Mouse (Mus musculus) hindbrain, embryonic 13.5 days (tissue): ENCODE measurements around the gene Plekhb1. TPM values are rescaled to one million over a fixed set of nuclear protein-coding genes. Genes with fewer than 3 reads are reported as not detected.

ENCODE experiments used
- ATAC-seq: fragments of 200-750 bp; cut with Nextera tagmentation; 2 replicates; pipeline ENCODE4 v1.8.0; 2017; ENCODE audit warnings: moderate TSS enrichment; ENCODE audit not compliant: low FRiP score
- H3K27ac ChIP-seq: fragments of 300-500 bp; sonication (generic); 2 replicates; pipeline ENCODE4 v1.5.1; 2015; ENCODE audit warnings: inconsistent platforms, mild to moderate bottlenecking, moderate library complexity
- H3K27me3 ChIP-seq: fragments of 300-500 bp; sonication (generic); 2 replicates; pipeline ENCODE4 v1.6.1; 2015; ENCODE audit warnings: mild to moderate bottlenecking, inconsistent platforms
- H3K36me3 ChIP-seq: fragments of 300-500 bp; sonication (generic); 2 replicates; pipeline ENCODE4 v1.6.1; 2015; ENCODE audit warnings: mild to moderate bottlenecking, inconsistent platforms
- H3K4me1 ChIP-seq: fragments of 300-500 bp; sonication (generic); replicated peaks from 2 replicates; pipeline ENCODE4 v1.6.1; 2015; ENCODE audit warnings: inconsistent platforms
- H3K4me2 ChIP-seq: fragments of 300-500 bp; sonication (generic); 2 replicates; pipeline ENCODE4 v1.6.1; 2015; ENCODE audit warnings: inconsistent platforms, mild to moderate bottlenecking, moderate library complexity
- H3K4me3 ChIP-seq: fragments of 300-500 bp; sonication (generic); 2 replicates; pipeline ENCODE4 v1.5.1; 2015; ENCODE audit warnings: mild to moderate bottlenecking, inconsistent platforms
- H3K9ac ChIP-seq: fragments of 300-500 bp; sonication (generic); 2 replicates; pipeline ENCODE4 v1.6.1; 2015; ENCODE audit warnings: mild to moderate bottlenecking, inconsistent platforms
- H3K9me3 ChIP-seq: fragments of 300-500 bp; sonication (generic); 2 replicates; pipeline ENCODE4 v1.6.1; 2016; ENCODE audit warnings: inconsistent platforms
- WGBS: fragments of 180-500 bp; shearing (Covaris S2); methylation state at CpG from one replicate; pipeline ENCODE4 v1.1.7; 2015; 5-methylcytosine and 5-hydroxymethylcytosine counted together
- polyA plus RNA-seq: library from polyadenylated mRNA; unstranded; fragments of >200 nt; fragmentation: Nextera tagmentation; extraction: Ambion mirVana; gene quantifications from 2 replicates; pipeline ENCODE4 v1.2.1, GENCODE M21; 2015

The Plekhb1 gene
- polyA plus RNA-seq, 1 experiment from 2014 or later: 16.0 TPM

DNA sequence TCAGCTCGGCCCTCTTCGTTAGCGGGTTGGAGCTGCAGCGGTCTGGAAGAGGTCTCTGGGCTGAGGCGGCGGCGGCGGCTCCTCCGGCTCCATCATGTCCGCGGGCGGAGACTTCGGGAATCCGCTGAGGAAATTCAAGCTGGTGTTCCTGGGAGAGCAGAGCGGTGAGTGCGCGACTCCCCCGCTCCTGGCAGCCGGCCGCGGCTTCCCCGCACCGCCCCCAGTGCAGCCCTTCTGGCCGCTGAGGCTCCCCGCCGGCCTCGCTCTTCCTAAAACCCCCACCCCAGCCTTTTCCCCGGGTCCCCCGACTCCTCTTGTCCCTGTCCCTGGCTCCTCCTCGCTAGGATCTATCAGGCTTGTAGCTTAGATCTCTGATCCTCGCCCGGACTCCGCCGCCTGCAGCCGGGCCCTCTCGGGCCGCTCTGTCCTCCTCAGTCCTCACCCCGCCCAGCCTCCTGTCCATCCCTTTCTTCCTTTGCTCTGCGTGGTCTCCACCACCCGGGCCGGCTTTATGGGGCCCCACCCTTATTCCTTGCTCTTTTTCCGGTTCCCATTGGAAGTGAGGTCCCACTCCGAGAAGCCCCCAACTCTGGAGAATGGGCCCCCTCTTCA, 54.0 kb downstream of the Plekhb1 start, which contains the start of gene Mrpl48:
TSS of gene Mrpl48 (minus strand) at position 172 of the 612 bp plus-strand sequence.
- Histone ChIP-seq H3K27ac (peak within 1 kb of the TSS; percentile 100), H3K36me3 (no peaks in the 10 kb centered on the region), H3K27me3 (peaks cover 5% of the 10 kb centered on the region; the same call in 1 of the 2 replicates), H3K4me2 (peak within 1 kb of the TSS; percentile 67), H3K9ac (peak within 1 kb of the TSS; percentile 100), H3K9me3 (no peaks in the 10 kb centered on the region), H3K4me1 (peaks cover 19% of the 10 kb centered on the region), H3K4me3 (peak within 1 kb of the TSS; percentile 97)
- WGBS: under 1% methylated on average over 35 of the region's 43 CpGs
- peak; percentile 33 for ATAC-seq

DNA sequence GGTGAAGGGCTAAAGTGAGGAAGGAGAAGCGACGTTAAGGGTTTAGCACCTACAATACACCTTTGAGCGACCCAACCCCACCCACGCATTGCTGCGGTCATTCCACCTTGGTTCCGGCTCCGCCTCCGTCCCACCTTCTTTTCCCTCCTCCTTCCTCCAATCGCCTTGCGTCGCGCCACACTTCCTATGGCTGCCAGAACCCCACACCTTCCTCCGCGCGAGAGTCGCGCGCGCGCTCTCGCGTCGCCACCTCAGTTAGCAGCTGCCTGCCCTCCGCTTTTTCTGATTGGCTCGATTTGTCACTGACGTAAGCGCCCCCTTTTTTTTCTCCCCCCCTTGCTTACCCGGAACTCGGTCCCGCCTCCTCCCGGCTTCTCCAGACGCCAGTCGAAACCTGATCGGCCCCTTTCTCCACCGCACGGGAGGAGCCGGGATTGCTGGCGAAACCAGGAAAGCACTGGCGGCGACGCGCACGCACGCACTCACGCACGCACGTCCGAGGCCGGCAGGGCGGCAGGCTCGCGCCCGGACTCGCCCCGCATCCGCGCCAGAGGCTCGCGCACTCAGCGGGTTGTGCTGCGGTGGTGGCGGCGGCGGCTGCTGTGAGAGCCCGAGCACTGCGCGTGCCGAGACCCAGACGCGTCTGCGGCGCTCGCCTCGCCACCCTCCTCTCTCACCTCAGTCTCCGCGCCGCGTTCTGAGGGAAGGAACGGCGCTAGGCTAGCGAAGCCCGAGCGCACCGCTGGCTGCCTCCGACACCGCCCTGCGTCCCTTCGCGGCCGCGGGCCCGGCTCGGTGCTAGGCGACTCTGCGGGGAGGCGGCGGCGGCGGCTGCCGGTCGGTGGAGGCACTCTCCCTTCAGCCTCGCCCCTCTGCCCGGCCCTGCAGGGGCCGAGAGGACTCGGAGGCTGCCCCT, 54.7 kb downstream of the Plekhb1 start, which contains the start of gene Rab6a:
TSS of gene Rab6a (plus strand) at position 197 of the 916 bp plus-strand sequence.
- Histone ChIP-seq H3K27ac (peak within 1 kb of the TSS; percentile 100), H3K4me1 (peaks cover 19% of the 10 kb centered on the region), H3K27me3 (peaks cover 5% of the 10 kb centered on the region; the same call in 1 of the 2 replicates), H3K4me2 (peak within 1 kb of the TSS; percentile 67), H3K4me3 (peak within 1 kb of the TSS; percentile 97), H3K36me3 (no peaks in the 10 kb centered on the region), H3K9ac (peak within 1 kb of the TSS; percentile 100), H3K9me3 (no peaks in the 10 kb centered on the region)
- WGBS: under 1% methylated on average over 102 of the region's 105 CpGs
- peak; percentile 98 for ATAC-seq

DNA sequence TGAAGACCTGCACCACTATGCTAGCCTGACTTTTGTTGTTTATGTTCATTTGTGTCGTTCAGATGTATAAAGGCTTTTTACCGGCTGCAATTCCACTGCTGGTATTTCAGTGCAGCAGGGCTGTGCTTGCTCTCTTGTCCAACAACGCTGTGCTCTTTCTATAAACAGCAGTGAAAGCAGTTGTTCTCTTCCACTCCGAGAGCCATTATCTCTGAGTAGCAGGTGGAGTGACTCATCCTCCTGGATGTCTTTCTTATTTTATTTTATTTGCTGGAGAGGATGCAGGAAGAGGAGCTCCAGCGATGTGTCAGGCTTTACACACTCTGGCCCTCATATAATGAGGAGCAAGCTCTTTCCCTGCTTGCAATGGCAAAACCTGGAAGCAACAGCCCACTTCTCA, 62.0 kb downstream of the Plekhb1 start:
- H3K27me3 ChIP-seq: peaks cover 5% of the 10 kb centered on the region; the same call in 1 of the 2 replicates
- H3K9ac ChIP-seq: no peak overlapping the region
- no peaks in the 10 kb centered on the region for H3K36me3 ChIP-seq
- no peak overlapping the region for H3K4me3 ChIP-seq
- 91% methylated on average over 5 of the region's 5 CpGs for WGBS
- no peak overlapping the region for H3K4me2 ChIP-seq
- ATAC-seq: no peak
- H3K27ac ChIP-seq: no peak overlapping the region
- peaks cover 4% of the 10 kb centered on the region; the same call in 1 of the 2 replicates for H3K9me3 ChIP-seq
- H3K4me1 ChIP-seq: no peaks in the 10 kb centered on the region

DNA sequence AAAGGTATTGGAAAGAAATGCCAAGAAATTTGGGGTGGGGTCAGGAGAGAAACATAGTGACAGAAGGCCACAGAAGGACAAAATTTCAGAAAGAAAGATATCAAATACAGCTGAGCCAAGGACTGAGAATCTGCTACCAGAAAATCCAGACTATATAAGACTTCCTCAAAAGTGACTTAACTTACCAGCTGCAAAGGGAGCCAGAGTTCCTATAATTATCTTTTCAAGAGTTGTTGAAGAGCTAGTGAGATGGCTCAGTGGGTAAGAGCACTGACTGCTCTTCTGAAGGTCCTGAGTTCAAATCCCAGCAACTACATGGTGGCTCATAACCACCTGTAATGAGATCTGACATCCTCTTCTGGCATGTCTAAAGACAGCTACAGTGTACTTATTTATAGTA, 68.9 kb downstream of the Plekhb1 start:
- Histone ChIP-seq H3K9ac (no peak overlapping the region), H3K4me3 (no peak overlapping the region), H3K4me2 (no peak overlapping the region), H3K36me3 (no peaks in the 10 kb centered on the region), H3K4me1 (no peaks in the 10 kb centered on the region), H3K27ac (no peak overlapping the region), H3K9me3 (no peaks in the 10 kb centered on the region), H3K27me3 (0 out of 2 replicates have a peak, but pooled peaks cover 2% of the 10 kb centered on the region)
- ATAC-seq: no peak

Other genes starting within 250 kb of the Plekhb1 start
- gene Ucp3, start 189.4 kb downstream of the Plekhb1 start, polyA plus RNA-seq: not detected in 2 replicates
- gene Ucp2, start 169.1 kb downstream of the Plekhb1 start, polyA plus RNA-seq: 75.2 and 78.6 TPM in 2 replicates
- 4.4 and 8.5 TPM in 2 replicates for gene Dnajb13, start 147.5 kb downstream of the Plekhb1 start, polyA plus RNA-seq
- gene Coa4, start 125.3 kb downstream of the Plekhb1 start, polyA plus RNA-seq: 15.8 and 17.2 TPM in 2 replicates
- gene Rab6a, start 55.0 kb downstream of the Plekhb1 start, polyA plus RNA-seq: 224 and 226 TPM in 2 replicates
- 81.8 and 91.8 TPM in 2 replicates for gene Mrpl48, start 54.1 kb downstream of the Plekhb1 start, polyA plus RNA-seq
- 93.8 and 105 TPM in 2 replicates for gene Fam168a, start 44.2 kb upstream of the Plekhb1 start, polyA plus RNA-seq
- gene Relt, start 201.0 kb upstream of the Plekhb1 start, polyA plus RNA-seq: 4.3 and 4.8 TPM in 2 replicates